Mouse (Mus musculus) fibroblast of lung, adult 2 months (primary cell): Measurements from ENCODE around the gene Nfkbib.

Experiments used
- DNase-seq: peaks from one replicate; pipeline ENCODE4 v3.0.0-alpha.2; 2011; ENCODE audit warnings: low read depth

Gene Nfkbib

GRCm38 (mm10) chr7:28769414-28769958 lies 2.2 kb upstream of the Nfkbib start:
- no peak for DNase-seq

- DNase-seq: no peak
Measured at GRCm38 (mm10) chr7:28766910-28767309, 402 bp downstream of the Nfkbib start.

- peak; percentile 98 for DNase-seq
Measured at GRCm38 (mm10) chr7:28766173-28766879, 986 bp downstream of the Nfkbib start, which contains the start of gene Sirt2. Sirt2 (plus strand) TSS chr7:28766735.

- no peak for DNase-seq
Measured at GRCm38 (mm10) chr7:28765211-28765610, 2.1 kb downstream of the Nfkbib start.

GRCm38 (mm10) chr7:28761907-28762306 lies 5.4 kb downstream of the Nfkbib start:
- DNase-seq: no peak

GRCm38 (mm10) chr7:28758623-28759022 lies 8.7 kb downstream of the Nfkbib start:
- no peak for DNase-seq

- DNase-seq: no peak
Measured at GRCm38 (mm10) chr7:28756079-28756478, 11.2 kb downstream of the Nfkbib start, which contains the start of gene Ccer2. Ccer2 (plus strand) TSS chr7:28756174.

- no peak for DNase-seq
Measured at GRCm38 (mm10) chr7:28749935-28750334, 17.4 kb downstream of the Nfkbib start.

GRCm38 (mm10) chr7:28741709-28742438 lies 25.4 kb downstream of the Nfkbib start, which contains the start of the genes Mrps12 and Sars2:
Mrps12 (minus strand) TSS chr7:28741820.
Sars2 (plus strand) TSS chr7:28741992.
- peak; percentile 98 for DNase-seq

- DNase-seq: no peak
Measured at GRCm38 (mm10) chr7:28741368-28741708, 26.0 kb downstream of the Nfkbib start.

- DNase-seq: no peak
Measured at GRCm38 (mm10) chr7:28740949-28741348, 26.4 kb downstream of the Nfkbib start.

GRCm38 (mm10) chr7:28739829-28740228 lies 27.5 kb downstream of the Nfkbib start:
- no peak for DNase-seq

- DNase-seq: no peak
Measured at GRCm38 (mm10) chr7:28735701-28736100, 31.6 kb downstream of the Nfkbib start.

- DNase-seq: no peak
Measured at GRCm38 (mm10) chr7:28733211-28733610, 34.1 kb downstream of the Nfkbib start.

GRCm38 (mm10) chr7:28732341-28733142 lies 34.8 kb downstream of the Nfkbib start:
- no peak for DNase-seq

- DNase-seq: no peak
Measured at GRCm38 (mm10) chr7:28727649-28728340, 39.5 kb downstream of the Nfkbib start.

GRCm38 (mm10) chr7:28726600-28726999 lies 40.7 kb downstream of the Nfkbib start:
- DNase-seq: peak; percentile 66

GRCm38 (mm10) chr7:28724613-28725012 lies 42.7 kb downstream of the Nfkbib start:
- DNase-seq: no peak

- DNase-seq: no peak
Measured at GRCm38 (mm10) chr7:28722079-28722478, 45.2 kb downstream of the Nfkbib start.

GRCm38 (mm10) chr7:28720753-28721537 lies 46.4 kb downstream of the Nfkbib start:
- DNase-seq: no peak

- no peak for DNase-seq
Measured at GRCm38 (mm10) chr7:28719650-28720049, 47.7 kb downstream of the Nfkbib start.
